Mouse (Mus musculus) 3T3-L1 (cell line): ENCODE data around the gene Gm20388.
"Not testable (repeated sequence)": the region's sequence is repeated elsewhere in the genome, so short reads cannot be mapped to it uniquely, and the experiment has no call there.

Source experiments
- DNase-seq: peaks from one replicate; pipeline ENCODE4 v3.0.0-alpha.2; 2015; ENCODE audit warnings: low read depth, low spot score

Gm20388 gene

GRCm38 (mm10) chr8:123453951-123454350 lies 3543.3 kb downstream of the Gm20388 start:
- DNase-seq, result no peak

GRCm38 (mm10) chr8:123454559-123454958 lies 3543.9 kb downstream of the Gm20388 start:
- DNase-seq, result no peak

GRCm38 (mm10) chr8:123463651-123464050 lies 3553.0 kb downstream of the Gm20388 start:
- peak; percentile 24 for DNase-seq

- DNase-seq, result peak; percentile 58
These were observed 3556.8 kb downstream of the Gm20388 start for GRCm38 (mm10) chr8:123467476-123467875.

- DNase-seq, result not testable (repeated sequence)
These were observed 3562.3 kb downstream of the Gm20388 start for GRCm38 (mm10) chr8:123472991-123473390.

- not testable (repeated sequence) for DNase-seq
These were observed 3563.9 kb downstream of the Gm20388 start for GRCm38 (mm10) chr8:123474549-123474948.

GRCm38 (mm10) chr8:123476911-123477736 lies 3566.5 kb downstream of the Gm20388 start:
- DNase-seq, result peak; percentile 29

- DNase-seq, result peak; percentile 76
These were observed 3567.2 kb downstream of the Gm20388 start, which contains the start of gene Afg3l1 for GRCm38 (mm10) chr8:123477737-123478258. Gene Afg3l1, plus strand, starts transcription at chr8:123477903.

- peak; percentile 42 for DNase-seq
These were observed 3568.0 kb downstream of the Gm20388 start for GRCm38 (mm10) chr8:123478456-123479218.

GRCm38 (mm10) chr8:123482627-123483026 lies 3572.0 kb downstream of the Gm20388 start:
- DNase-seq, result peak; percentile 27

GRCm38 (mm10) chr8:123491280-123492075 lies 3580.8 kb downstream of the Gm20388 start:
- DNase-seq, result no peak

- DNase-seq, result no peak
These were observed 3582.3 kb downstream of the Gm20388 start for GRCm38 (mm10) chr8:123492898-123493297.

- no peak for DNase-seq
These were observed 3587.1 kb downstream of the Gm20388 start for GRCm38 (mm10) chr8:123497699-123498098.

GRCm38 (mm10) chr8:123498963-123499362 lies 3588.3 kb downstream of the Gm20388 start:
- no peak for DNase-seq

GRCm38 (mm10) chr8:123499556-123499955 lies 3588.9 kb downstream of the Gm20388 start:
- no peak for DNase-seq

- no peak for DNase-seq
These were observed 3591.6 kb downstream of the Gm20388 start for GRCm38 (mm10) chr8:123502192-123502591.

GRCm38 (mm10) chr8:123503801-123504467 lies 3593.3 kb downstream of the Gm20388 start:
- DNase-seq, result no peak

- DNase-seq, result no peak
These were observed 3594.1 kb downstream of the Gm20388 start for GRCm38 (mm10) chr8:123504591-123505195.

- DNase-seq, result no peak
These were observed 3594.6 kb downstream of the Gm20388 start for GRCm38 (mm10) chr8:123505267-123505666.

- DNase-seq, result no peak
These were observed 3595.1 kb downstream of the Gm20388 start for GRCm38 (mm10) chr8:123505695-123506094.
